Comparison of ENCODE assay signal across 10 mouse cellular contexts in the genomic region with DNA sequence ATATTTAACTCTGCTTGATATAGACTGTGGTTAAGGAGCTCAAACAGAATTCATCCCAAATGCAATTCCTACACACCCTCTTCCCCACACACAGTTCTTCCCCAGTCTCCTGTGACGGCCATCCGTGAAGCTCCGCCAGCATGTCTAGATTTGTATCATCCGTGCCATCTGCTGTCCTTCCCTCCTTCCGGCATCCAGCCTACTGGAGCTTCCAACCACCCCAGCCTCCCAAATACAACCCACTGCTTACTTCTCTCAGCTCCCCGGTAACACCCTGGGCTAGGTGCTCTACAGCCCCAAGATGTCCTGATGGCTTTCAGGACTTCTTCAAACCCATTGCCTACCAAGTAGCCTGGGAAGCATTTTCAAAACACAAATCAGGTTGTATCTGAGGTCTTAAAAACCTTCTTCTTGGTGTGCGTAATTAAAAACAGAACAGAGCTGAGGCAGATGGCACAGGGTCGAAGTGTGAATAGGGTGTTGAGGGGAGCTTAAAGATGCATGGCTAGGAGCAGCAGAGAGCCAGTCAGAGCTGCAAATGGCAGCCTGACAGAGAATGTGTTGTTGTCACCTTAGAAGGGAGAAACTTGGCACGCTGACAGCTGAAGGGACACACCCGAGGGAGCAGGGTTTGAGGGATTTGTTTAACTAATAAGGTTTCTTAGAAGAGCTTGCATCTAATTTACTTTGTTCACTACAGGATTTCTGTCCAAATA.
DNase-seq lines count a peak whose midpoint lies in the region; ATAC-seq lines count a peak whose summit lies in the region.
"Had no signal": no experiment of that assay in that cellular context is flagged by ENCODE, and none has a peak within 500 bp of the region (broad histone marks: within the 10 kb centered on the region; RNA-seq: fewer than 3 reads in every experiment).

No protein-coding gene starts in this region.

- intact Hi-C loops in heart, postnatal 36 days (cut with DNase I), result no loop called here

- H3K27ac ChIP-seq in heart, embryonic 12.5 days (ENCODE audit: poor library complexity, severe bottlenecking), result no peak overlapping the region
- H3K27ac ChIP-seq: embryonic facial prominence, embryonic 12.5 days; macrophage had no signal

- H3K9me3 ChIP-seq in heart, embryonic 12.5 days (replicated peaks), result no peaks in the 10 kb centered on the region
- H3K9me3 ChIP-seq: embryonic facial prominence, embryonic 12.5 days had no signal

- no peak overlapping the region for H3K4me2 ChIP-seq in heart, embryonic 12.5 days
- H3K4me2 ChIP-seq: embryonic facial prominence, embryonic 12.5 days had no signal

- ATAC-seq in heart, embryonic 12.5 days (ENCODE audit: insufficient number of reproducible peaks, low FRiP score), result no peak

- H3K4me1 ChIP-seq in heart, embryonic 12.5 days (replicated peaks), result no peaks in the 10 kb centered on the region; the same call in 1 of the 2 replicates
- H3K4me1 ChIP-seq: embryonic facial prominence, embryonic 12.5 days had no signal

- H3K9ac ChIP-seq in heart, embryonic 12.5 days, result no peak overlapping the region
- H3K9ac ChIP-seq: embryonic facial prominence, embryonic 12.5 days had no signal

- DNase-seq in heart, postnatal 4 days, result peak; percentile 10
- DNase-seq in cerebellum, postnatal 10 days, result peak; percentile 87
- DNase-seq in layer of hippocampus, adult 8-10 months (ENCODE audit: low spot score in 2 of 2), result peak; percentile 31 to 68
- DNase-seq in right cerebral cortex, adult 2 months (ENCODE audit: low spot score in 2 of 2), result peak; percentile 64 to 69
- no peak for DNase-seq in embryo, embryonic 9.5 days (ENCODE audit: extremely low spot score)
- DNase-seq in gastrocnemius, adult 18-20 months (ENCODE audit: low spot score), result no peak
- DNase-seq in heart, postnatal 36 days, result no peak

- 45% methylated on average over 10 of the region's 10 CpGs for WGBS in heart, embryonic 12.5 days

- no peaks in the 10 kb centered on the region for H3K36me3 ChIP-seq in heart, embryonic 12.5 days
- H3K36me3 ChIP-seq: embryonic facial prominence, embryonic 12.5 days had no signal

- H3K27me3 ChIP-seq in heart, embryonic 12.5 days (replicated peaks), result no peaks in the 10 kb centered on the region
- H3K27me3 ChIP-seq: embryonic facial prominence, embryonic 12.5 days had no signal

- no peak overlapping the region for H3K4me3 ChIP-seq in heart, embryonic 12.5 days
- H3K4me3 ChIP-seq: embryonic facial prominence, embryonic 12.5 days had no signal

Comparison
In these comparisons a context has a peak if more than half of its experiments do, and no peak if none do; other contexts are left out.
1. DNase-seq: peak in heart, postnatal 4 days (single experiment), cerebellum, postnatal 10 days (2 of 2), layer of hippocampus, adult 8-10 months (2 of 2) and right cerebral cortex, adult 2 months (2 of 2); none in embryo, embryonic 9.5 days (single experiment), gastrocnemius, adult 18-20 months (single experiment) and heart, postnatal 36 days (0 of 2).